Mouse (Mus musculus) liver, postnatal 0 days (tissue): ENCODE measurements around the gene Olfr522. TPM values are rescaled to one million over a fixed set of nuclear protein-coding genes. Genes with fewer than 3 reads are reported as not detected.
"Not testable (repeated sequence)": the region's sequence is repeated elsewhere in the genome, so short reads cannot be mapped to it uniquely, and the experiment has no call there.

Experiments
- ATAC-seq: fragments of 200-750 bp; cut with Nextera tagmentation; 2 replicates; pipeline ENCODE4 v1.8.0; 2017; ENCODE audit warnings: mild to moderate bottlenecking, moderate library complexity
- DNase-seq: peaks from one replicate; pipeline ENCODE4 v3.0.0-alpha.2; 2016
- H3K27ac ChIP-seq: fragments of 300-500 bp; sonication (generic); 2 replicates; pipeline ENCODE4 v1.5.1; 2014; ENCODE audit warnings: antibody characterized with exemption, moderate library complexity, mild to moderate bottlenecking, low read depth
- H3K27me3 ChIP-seq: fragments of 300-500 bp; sonication (generic); 2 replicates; pipeline ENCODE4 v1.6.1; 2014; ENCODE audit warnings: low read length, control low read depth, mixed read lengths; ENCODE audit not compliant: insufficient read depth
- H3K36me3 ChIP-seq: fragments of 300-500 bp; sonication (generic); replicated peaks from 2 replicates; pipeline ENCODE4 v1.6.1; 2014; ENCODE audit warnings: mild to moderate bottlenecking, control low read depth, low read length, moderate library complexity, mixed read lengths; ENCODE audit not compliant: insufficient read depth
- H3K4me1 ChIP-seq: fragments of 300-500 bp; sonication (generic); 2 replicates; pipeline ENCODE4 v1.6.1; 2014; ENCODE audit warnings: antibody characterized with exemption, mild to moderate bottlenecking, control low read depth; ENCODE audit not compliant: insufficient read depth
- H3K4me2 ChIP-seq: fragments of 300-500 bp; sonication (generic); 2 replicates; pipeline ENCODE4 v1.6.1; 2014; ENCODE audit warnings: low read depth, mild to moderate bottlenecking, low read length, moderate library complexity, mixed read lengths
- H3K4me3 ChIP-seq: fragments of 300-500 bp; sonication (generic); 2 replicates; pipeline ENCODE4 v1.5.1; 2014; ENCODE audit warnings: low read depth, low read length
- H3K9ac ChIP-seq: fragments of 300-500 bp; sonication (generic); replicated peaks from 2 replicates; pipeline ENCODE4 v1.6.1; 2014; ENCODE audit warnings: mild to moderate bottlenecking, moderate library complexity
- H3K9me3 ChIP-seq: fragments of 300-500 bp; sonication (generic); 2 replicates; pipeline ENCODE4 v1.6.1; 2016; ENCODE audit warnings: mild to moderate bottlenecking, control low read depth, low read length, mixed read lengths
- CTCF ChIP-seq: sonication (generic); IDR thresholded peaks from 2 replicates; pipeline ENCODE4 v1.5.1; 2016; ENCODE audit warnings: antibody characterized with exemption, low read depth
- EP300 ChIP-seq: IDR thresholded peaks from 2 replicates; pipeline ENCODE4 v1.6.1; 2016; ENCODE audit warnings: antibody characterized with exemption, low read depth, mild to moderate bottlenecking
- WGBS: fragments of 180-500 bp; shearing (Covaris S2); extraction: QIAGEN DNeasy Blood & Tissue Kit; methylation state at CpG from one replicate; pipeline ENCODE4 v1.1.7; 2014; ENCODE audit not compliant: insufficient replicate concordance; 5-methylcytosine and 5-hydroxymethylcytosine counted together
- polyA plus RNA-seq: library from polyadenylated mRNA; unstranded; fragments of >200 nt; fragmentation: Nextera tagmentation; extraction: Ambion mirVana; gene quantifications from 2 replicates; pipeline ENCODE4 v1.2.1, GENCODE M21; 2015

The Olfr522 gene
- polyA plus RNA-seq, 1 experiment from 2014 or later, result not detected

DNA sequence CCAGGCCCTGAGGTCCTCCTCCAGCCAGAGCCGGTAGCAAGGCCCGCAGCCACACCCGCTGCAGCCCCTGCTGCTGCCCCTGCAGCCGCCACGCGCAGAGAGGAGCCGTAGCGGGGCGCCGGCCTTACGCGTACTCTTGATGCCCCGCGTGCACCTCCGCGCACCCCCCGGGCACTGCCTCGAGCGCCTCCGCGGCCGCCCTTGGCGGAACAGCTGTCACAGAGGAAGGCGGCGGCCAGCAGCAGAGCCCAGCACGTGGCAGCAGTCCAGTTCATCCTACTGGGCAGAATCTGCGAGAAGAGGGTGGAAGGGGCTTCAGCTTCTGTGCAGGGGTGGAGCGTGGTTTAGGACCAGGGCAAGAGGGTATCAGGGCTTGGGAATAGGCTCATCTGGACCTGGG lies 11.2 kb downstream of the Olfr522 start:
- no peaks in the 10 kb centered on the region for H3K4me1 ChIP-seq
- 0 out of 2 replicates have a peak, but pooled peaks cover 4% of the 10 kb centered on the region for H3K36me3 ChIP-seq
- DNase-seq (no peak), ATAC-seq (no peak)
- H3K4me3 ChIP-seq, result no peak overlapping the region
- H3K4me2 ChIP-seq, result no peak overlapping the region
- H3K27ac ChIP-seq, result no peak overlapping the region
- peaks cover 27% of the 10 kb centered on the region for H3K27me3 ChIP-seq
- H3K9ac ChIP-seq, result no peak overlapping the region
- no peaks in the 10 kb centered on the region for H3K9me3 ChIP-seq
- TF ChIP-seq EP300 (no peak), CTCF (no peak)
- 9% methylated on average over 28 of the region's 28 CpGs for WGBS

DNA sequence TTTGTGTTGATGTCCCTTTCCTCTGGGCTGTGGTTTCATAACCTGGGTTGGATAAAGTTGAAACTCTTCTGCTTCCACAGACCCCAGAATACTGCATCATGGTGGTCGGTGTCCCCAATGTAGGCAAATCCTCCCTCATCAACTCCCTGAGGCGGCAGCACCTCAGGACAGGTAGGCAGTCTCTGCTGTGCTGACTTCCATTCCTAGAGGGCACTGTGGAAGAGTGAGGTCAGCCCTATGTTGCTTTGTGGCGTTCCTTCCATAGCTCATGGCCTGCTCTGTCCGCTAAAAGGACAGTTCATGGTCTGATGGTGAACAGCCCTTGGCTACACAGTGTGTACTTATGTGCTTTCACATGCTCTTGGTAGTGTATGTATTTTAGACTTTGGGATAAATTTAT lies 20.0 kb downstream of the Olfr522 start:
- ATAC-seq (no peak), DNase-seq (no peak)
- no peaks in the 10 kb centered on the region for H3K27me3 ChIP-seq
- H3K9ac ChIP-seq, result no peak overlapping the region
- TF ChIP-seq EP300, result no peak
- no peak for TF ChIP-seq CTCF
- no peaks in the 10 kb centered on the region for H3K4me1 ChIP-seq
- H3K4me2 ChIP-seq, result no peak overlapping the region
- H3K36me3 ChIP-seq, result 0 out of 2 replicates have a peak, but pooled peaks cover under 1% of the 10 kb centered on the region
- WGBS, result 90% methylated on average over 4 of the region's 4 CpGs
- H3K4me3 ChIP-seq, result no peak overlapping the region
- H3K9me3 ChIP-seq, result no peaks in the 10 kb centered on the region
- no peak overlapping the region for H3K27ac ChIP-seq

DNA sequence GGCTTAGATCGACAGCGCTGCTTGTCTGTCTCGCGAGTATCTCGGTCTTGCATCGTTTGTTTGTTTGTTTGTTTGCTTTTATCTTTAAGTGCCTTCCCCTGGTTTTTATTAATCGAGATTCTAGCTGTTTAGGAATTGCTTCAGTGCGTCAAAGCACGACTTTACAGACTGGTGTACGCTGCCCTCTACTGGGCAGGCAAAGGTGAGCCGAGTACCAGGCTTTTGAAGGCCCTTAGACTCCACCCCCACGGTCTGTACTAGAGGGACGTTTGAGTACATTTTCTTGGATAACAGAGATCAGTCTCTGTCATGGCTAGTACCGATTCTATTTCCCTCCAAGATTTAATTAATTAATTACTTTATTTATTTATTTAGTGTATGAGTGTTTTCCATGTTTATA lies 23.2 kb downstream of the Olfr522 start:
- H3K9ac ChIP-seq, result no peak overlapping the region
- no peak overlapping the region for H3K4me2 ChIP-seq
- H3K27me3 ChIP-seq, result no peaks in the 10 kb centered on the region
- TF ChIP-seq CTCF, result peak; percentile 87
- TF ChIP-seq EP300, result no peak
- H3K4me1 ChIP-seq, result peaks cover 4% of the 10 kb centered on the region; the same call in 1 of the 2 replicates
- DNase-seq (peak; percentile 71), ATAC-seq (no peak)
- no peak overlapping the region for H3K27ac ChIP-seq
- H3K36me3 ChIP-seq, result no peaks in the 10 kb centered on the region
- no peaks in the 10 kb centered on the region for H3K9me3 ChIP-seq
- 6% methylated on average over 14 of the region's 14 CpGs for WGBS
- no peak overlapping the region for H3K4me3 ChIP-seq

DNA sequence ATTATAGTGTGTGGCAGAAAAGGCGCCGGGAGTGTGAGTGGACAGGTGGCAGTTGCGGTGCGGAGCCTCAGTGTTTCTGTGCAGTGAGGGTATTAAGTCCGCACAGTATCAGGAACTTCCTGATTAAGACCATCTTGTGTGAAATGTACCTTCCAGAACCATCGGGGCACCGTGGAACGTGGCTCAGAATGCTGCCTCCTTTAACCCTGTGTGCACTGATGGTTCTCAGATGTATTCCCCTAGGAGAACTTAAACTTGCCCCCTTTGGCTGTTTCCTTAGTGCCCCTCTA lies 26.6 kb downstream of the Olfr522 start:
- Histone ChIP-seq H3K4me1 (peaks cover 4% of the 10 kb centered on the region; the same call in 1 of the 2 replicates), H3K9ac (peak overlapping the region; percentile 82), H3K36me3 (peaks cover 6% of the 10 kb centered on the region; the same call in 1 of the 2 replicates), H3K9me3 (no peaks in the 10 kb centered on the region), H3K27me3 (no peaks in the 10 kb centered on the region), H3K4me2 (peak overlapping the region; percentile 80), H3K4me3 (peak overlapping the region; percentile 77), H3K27ac (peak overlapping the region; percentile 89)
- no peak for ATAC-seq
- no peak for DNase-seq
- WGBS, result 0% methylated on average over 8 of the region's 8 CpGs
- TF ChIP-seq EP300, result no peak
- no peak for TF ChIP-seq CTCF

DNA sequence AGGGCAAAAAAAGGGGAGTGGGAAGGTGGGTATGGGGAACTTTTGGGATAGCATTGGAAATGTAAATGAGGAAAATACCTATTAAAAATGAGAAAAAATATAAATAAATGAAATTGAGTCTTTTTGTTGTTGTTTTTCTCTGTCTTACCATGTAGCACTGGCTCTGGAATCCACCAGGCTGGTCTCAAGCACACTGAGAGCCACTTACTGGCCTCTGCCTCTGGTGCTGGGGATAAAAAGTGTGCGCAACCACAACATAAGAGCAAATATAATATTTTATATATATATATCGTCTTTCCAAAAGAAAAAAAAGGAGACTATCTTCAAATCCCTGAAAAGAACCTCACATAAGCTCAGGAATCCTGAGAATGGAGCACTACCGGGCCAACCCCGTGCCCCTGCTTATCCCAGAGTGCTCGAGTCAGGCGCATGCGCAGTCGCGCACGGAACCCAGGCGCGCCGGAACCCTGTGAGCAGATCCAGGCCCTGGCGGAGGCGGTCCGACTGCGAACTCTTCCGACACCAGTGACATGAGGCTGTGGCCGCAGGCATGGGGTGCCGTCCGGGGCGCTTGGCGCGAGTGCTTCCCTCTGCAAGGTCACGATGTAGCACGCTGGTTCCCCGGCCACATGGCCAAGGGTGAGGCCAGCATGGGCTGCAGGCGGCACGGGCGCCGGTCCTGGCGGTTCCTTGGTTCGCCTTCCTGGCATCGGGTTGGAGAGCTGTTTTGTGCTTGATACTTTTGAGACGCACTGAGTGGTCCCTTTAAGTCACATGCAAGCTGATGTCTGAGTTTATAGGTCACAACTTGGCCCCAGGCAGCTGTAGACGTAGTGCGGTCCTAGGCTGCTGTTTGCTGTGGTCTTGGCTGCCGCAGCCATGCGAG lies 27.2 kb downstream of the Olfr522 start, which contains the start of gene Mtg1:
Mtg1 (plus strand) TSS at position 430 of the 886 bp plus-strand sequence.
- H3K4me1 ChIP-seq, result peaks cover 4% of the 10 kb centered on the region; the same call in 1 of the 2 replicates
- DNase-seq, result peak; percentile 97
- H3K27me3 ChIP-seq, result no peaks in the 10 kb centered on the region
- H3K4me2 ChIP-seq, result peak within 1 kb of the TSS; percentile 80
- peak within 1 kb of the TSS; percentile 82 for H3K9ac ChIP-seq
- ATAC-seq, result peak; percentile 97
- WGBS, result 2% methylated on average over 39 of the region's 39 CpGs
- H3K4me3 ChIP-seq, result peak within 1 kb of the TSS; percentile 77
- peak within 1 kb of the TSS; percentile 89 for H3K27ac ChIP-seq
- H3K9me3 ChIP-seq, result no peaks in the 10 kb centered on the region
- TF ChIP-seq EP300 (no peak), CTCF (no peak)
- peaks cover 6% of the 10 kb centered on the region; the same call in 1 of the 2 replicates for H3K36me3 ChIP-seq

DNA sequence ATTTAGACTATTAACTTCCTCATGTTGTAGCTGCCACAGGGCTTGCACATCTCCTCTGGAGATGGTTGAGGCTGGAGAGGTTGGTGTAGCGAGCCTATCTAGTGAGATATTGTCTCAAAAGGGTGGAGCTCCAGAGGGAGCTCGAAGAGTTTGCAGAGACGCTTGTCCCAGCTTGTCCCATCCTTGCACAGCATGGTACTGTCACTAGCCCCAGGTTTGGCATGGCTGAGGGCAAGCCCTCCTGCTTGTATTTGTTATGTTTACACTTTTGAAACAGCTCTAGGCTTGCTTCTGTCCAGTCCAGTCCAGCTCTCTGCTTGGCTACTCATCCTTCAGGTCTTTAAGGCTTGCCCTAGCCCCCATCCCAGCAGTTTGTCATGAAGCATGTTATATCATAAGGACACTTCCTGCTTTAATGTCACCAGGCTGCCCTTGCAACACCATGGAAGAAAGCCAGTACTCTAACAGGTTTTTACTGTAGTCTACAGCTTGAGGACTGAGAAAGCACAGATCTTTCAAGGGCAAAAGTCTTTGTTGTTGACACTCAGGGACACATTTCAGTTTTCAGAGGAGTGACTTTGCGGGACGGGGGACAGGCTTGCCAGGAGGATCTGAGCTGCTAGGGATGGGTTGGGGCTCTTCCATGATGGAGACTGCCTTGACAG lies 29.3 kb downstream of the Olfr522 start:
- no peak for ATAC-seq
- no peak overlapping the region for H3K4me2 ChIP-seq

DNA sequence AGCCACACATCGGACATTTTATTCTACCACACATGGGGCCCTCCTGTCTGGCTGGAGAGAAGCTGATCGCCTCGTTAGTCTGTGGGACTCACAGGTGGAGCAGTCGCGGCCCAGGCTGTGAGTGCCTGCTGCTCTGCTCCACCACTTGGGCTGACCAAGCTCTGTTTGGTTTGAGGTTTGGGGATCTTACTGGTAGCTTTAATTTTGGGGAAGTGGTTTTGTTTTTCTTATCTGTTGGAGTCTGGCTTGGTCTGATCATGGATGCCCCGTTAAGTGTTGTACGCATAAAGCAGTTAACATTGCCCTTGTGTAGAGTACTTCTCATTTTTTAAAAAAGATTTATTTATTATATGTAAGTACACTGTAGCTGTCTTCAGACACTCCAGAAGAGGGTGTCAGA lies 30.5 kb downstream of the Olfr522 start:
- H3K27ac ChIP-seq, H3K9me3 ChIP-seq, H3K27me3 ChIP-seq, H3K4me1 ChIP-seq, DNase-seq, ATAC-seq, H3K4me3 ChIP-seq, H3K4me2 ChIP-seq, H3K9ac ChIP-seq: not testable (repeated sequence)
- H3K36me3 ChIP-seq, result peaks cover 26% of the 10 kb centered on the region
- WGBS, result 37% methylated on average over 3 of the region's 7 CpGs

More for the DNA sequence above, 29.3 kb downstream of the Olfr522 start:
- Histone ChIP-seq H3K4me3 (no peak overlapping the region), H3K36me3 (peaks cover 16% of the 10 kb centered on the region), H3K27me3 (no peaks in the 10 kb centered on the region), H3K9ac (no peak overlapping the region), H3K27ac (no peak overlapping the region), H3K9me3 (no peaks in the 10 kb centered on the region), H3K4me1 (peaks cover 4% of the 10 kb centered on the region; the same call in 1 of the 2 replicates)
- no peak for DNase-seq
- TF ChIP-seq CTCF (no peak), EP300 (no peak)
- 72% methylated on average over 5 of the region's 5 CpGs for WGBS

DNA sequence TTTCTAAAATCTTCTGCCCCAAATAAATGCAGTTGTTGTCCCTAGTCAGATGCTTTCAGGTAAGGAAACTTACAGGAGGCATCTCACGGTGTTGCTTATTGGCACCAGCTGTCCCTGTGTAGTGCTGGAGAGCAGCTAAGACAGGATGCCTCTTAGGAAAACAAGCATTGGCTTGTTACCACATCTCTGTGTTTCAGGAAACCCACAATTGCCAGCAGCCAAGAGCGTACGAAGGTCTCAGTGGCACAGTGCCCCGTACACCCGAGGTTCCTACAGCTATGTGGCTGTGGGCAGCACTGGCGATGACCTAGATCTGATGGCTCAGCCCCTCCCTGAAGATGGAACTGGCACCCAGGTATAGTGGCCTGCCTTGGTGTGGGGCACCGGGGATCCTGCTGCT lies 32.4 kb downstream of the Olfr522 start:
- not testable (repeated sequence) for H3K4me3 ChIP-seq, H3K9me3 ChIP-seq, ATAC-seq, H3K27ac ChIP-seq, H3K27me3 ChIP-seq, H3K4me1 ChIP-seq, H3K4me2 ChIP-seq, DNase-seq, H3K9ac ChIP-seq
- peaks cover 26% of the 10 kb centered on the region for H3K36me3 ChIP-seq
- 47% methylated on average over 7 of the region's 7 CpGs for WGBS
